Mouse (Mus musculus) forebrain, embryonic 14.5 days (tissue): ENCODE data around the gene Igsf8. TPM values are rescaled to one million over a fixed set of nuclear protein-coding genes. Genes with fewer than 3 reads are reported as not detected.

Experiments
- ATAC-seq: fragments of 200-750 bp; cut with Nextera tagmentation; 2 replicates; pipeline ENCODE4 v1.8.0; 2017; ENCODE audit warnings: mild to moderate bottlenecking, moderate library complexity
- DNase-seq: peaks from one replicate; pipeline ENCODE4 v3.0.0-alpha.2; 2015; ENCODE audit warnings: low spot score
- H3K27ac ChIP-seq: fragments of 300-500 bp; sonication (generic); 2 replicates; pipeline ENCODE4 v1.5.1; 2014; ENCODE audit warnings: low read depth, mild to moderate bottlenecking, control low read depth, low read length, moderate library complexity
- H3K27me3 ChIP-seq: fragments of 300-500 bp; sonication (generic); replicated peaks from 2 replicates; pipeline ENCODE4 v1.6.1; 2014; ENCODE audit warnings: low read length, control low read depth, mixed read lengths; ENCODE audit not compliant: control insufficient read depth, insufficient read depth
- H3K36me3 ChIP-seq: fragments of 300-500 bp; sonication (generic); 2 replicates; pipeline ENCODE4 v1.6.1; 2014; ENCODE audit warnings: low read length, control low read depth; ENCODE audit not compliant: control insufficient read depth, insufficient read depth
- H3K4me1 ChIP-seq: fragments of 300-500 bp; sonication (generic); 2 replicates; pipeline ENCODE4 v1.6.1; 2014; ENCODE audit warnings: antibody characterized with exemption, low read length, control low read depth; ENCODE audit not compliant: control insufficient read depth, insufficient read depth
- H3K4me2 ChIP-seq: fragments of 300-500 bp; sonication (generic); 2 replicates; pipeline ENCODE4 v1.6.1; 2014; ENCODE audit warnings: mild to moderate bottlenecking, control low read depth, low read length
- H3K4me3 ChIP-seq: fragments of 300-500 bp; sonication (generic); 2 replicates; pipeline ENCODE4 v1.5.1; 2014; ENCODE audit warnings: low read depth, low read length, control low read depth
- H3K9ac ChIP-seq: fragments of 300-500 bp; sonication (generic); 2 replicates; pipeline ENCODE4 v1.6.1; 2014; ENCODE audit warnings: mild to moderate bottlenecking, low read length, control low read depth, moderate library complexity
- H3K9me3 ChIP-seq: fragments of 300-500 bp; sonication (generic); replicated peaks from 2 replicates; pipeline ENCODE4 v1.6.1; 2016; ENCODE audit warnings: low read length, control low read depth, mixed read lengths; ENCODE audit not compliant: control insufficient read depth
- WGBS: fragments of 180-500 bp; shearing (Covaris S2); extraction: QIAGEN DNeasy Blood & Tissue Kit; methylation state at CpG from one replicate; pipeline ENCODE4 v1.1.7; 2014; 5-methylcytosine and 5-hydroxymethylcytosine counted together
- polyA plus RNA-seq: library from polyadenylated mRNA; unstranded; fragments of >200 nt; fragmentation: Nextera tagmentation; extraction: Ambion mirVana; gene quantifications from 2 replicates; pipeline ENCODE4 v1.2.1, GENCODE M21; 2014

Gene Igsf8
- polyA plus RNA-seq, 1 experiment from 2014 or later, result 147 TPM

DNA sequence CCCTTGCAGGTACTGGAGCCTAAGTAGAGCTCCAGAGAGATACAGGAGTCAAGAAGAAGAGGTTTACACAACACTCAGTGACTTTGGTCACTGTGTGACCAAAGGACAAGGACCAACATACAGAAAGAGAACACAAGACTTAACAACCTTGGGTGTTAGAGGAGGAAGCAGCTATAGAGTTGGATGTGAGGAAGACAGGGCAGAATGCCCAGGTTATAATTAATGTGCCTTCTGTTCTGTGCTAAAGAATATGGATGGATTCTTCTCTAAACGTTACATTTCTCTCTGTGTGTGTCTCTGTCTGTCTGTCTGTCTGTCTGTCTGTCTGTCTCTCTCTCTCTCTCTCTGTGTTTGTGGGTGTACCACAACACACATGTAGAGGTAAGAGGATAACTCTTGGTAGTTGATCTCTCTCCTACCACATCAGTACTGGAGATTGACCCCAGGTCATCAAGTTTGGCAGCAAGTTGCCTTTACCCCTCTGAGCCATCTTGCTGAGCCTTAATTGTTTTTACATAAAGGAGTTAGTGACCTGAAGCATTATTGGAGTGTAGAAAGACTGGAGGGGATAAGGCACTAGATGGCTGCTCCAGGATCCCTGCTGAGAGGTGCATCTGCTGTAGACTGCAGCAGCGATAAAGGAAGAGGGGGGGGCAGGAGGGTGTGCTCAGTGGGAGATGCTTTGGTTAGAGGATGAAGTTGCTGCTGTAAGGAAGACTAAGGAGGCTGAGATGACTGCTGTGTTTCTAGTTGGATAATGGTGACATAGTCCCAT lies 76.2 kb downstream of the Igsf8 start:
- H3K4me1 ChIP-seq, result peaks cover 5% of the 10 kb centered on the region; the same call in 1 of the 2 replicates
- H3K27ac ChIP-seq, result no peak overlapping the region
- no peaks in the 10 kb centered on the region for H3K9me3 ChIP-seq
- no peak overlapping the region for H3K4me2 ChIP-seq
- 33% methylated on average over 2 of the region's 2 CpGs for WGBS
- H3K36me3 ChIP-seq, result no peaks in the 10 kb centered on the region
- no peak overlapping the region for H3K4me3 ChIP-seq
- no peak overlapping the region for H3K9ac ChIP-seq
- ATAC-seq, result no peak
- H3K27me3 ChIP-seq, result no peaks in the 10 kb centered on the region
- DNase-seq, result no peak

DNA sequence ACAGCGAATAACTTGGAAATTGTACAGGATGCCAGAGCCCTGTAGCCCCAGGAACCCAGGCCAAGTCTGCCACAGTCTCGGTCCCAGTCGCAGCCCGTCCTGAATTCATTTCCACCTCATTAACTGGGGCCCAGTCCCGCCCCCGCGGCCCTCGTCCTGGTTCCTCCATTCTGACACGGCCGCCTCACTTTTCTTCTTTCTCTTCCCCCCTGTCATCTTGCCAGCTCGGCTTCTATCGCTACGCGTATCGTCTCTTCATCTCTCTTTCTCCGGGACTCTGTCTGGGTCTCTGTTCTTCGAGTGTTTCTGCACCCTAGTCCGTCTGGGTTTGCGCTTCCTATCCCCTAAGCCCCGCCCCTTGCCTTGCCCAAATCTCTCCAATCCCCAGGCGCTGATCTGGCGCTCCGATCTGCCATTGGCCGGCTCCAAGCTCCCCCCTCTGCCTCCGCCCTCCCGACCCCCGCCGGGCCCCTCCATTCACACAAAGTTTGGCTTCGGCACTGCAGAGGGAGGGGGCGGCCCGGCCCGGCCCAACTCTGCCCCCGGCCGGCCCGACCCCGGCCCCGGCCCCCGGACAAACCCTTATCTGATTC lies 79.4 kb downstream of the Igsf8 start, which contains the start of gene Kcnj10:
TSS of gene Kcnj10 (plus strand) at position 482 of the 593 bp plus-strand sequence.
- H3K9ac ChIP-seq, result peak within 1 kb of the TSS; percentile 60
- H3K27ac ChIP-seq, result peak within 1 kb of the TSS; percentile 69

GRCm38 (mm10) chr1:172341386-172341785 lies 79.9 kb downstream of the Igsf8 start:
- no peaks in the 10 kb centered on the region for H3K9me3 ChIP-seq
- WGBS, result 15% methylated on average over 10 of the region's 10 CpGs
- H3K4me3 ChIP-seq, result peak overlapping the region; percentile 43
- no peaks in the 10 kb centered on the region for H3K27me3 ChIP-seq
- peaks cover 5% of the 10 kb centered on the region; the same call in 1 of the 2 replicates for H3K4me1 ChIP-seq
- ATAC-seq, result peak; percentile 1; the same call in 1 of the 2 replicates
- peak overlapping the region; percentile 62 for H3K4me2 ChIP-seq
- no peak overlapping the region for H3K27ac ChIP-seq
- no peak for DNase-seq
- no peaks in the 10 kb centered on the region for H3K36me3 ChIP-seq
- H3K9ac ChIP-seq, result peak overlapping the region; percentile 60

More for the DNA sequence above, 79.4 kb downstream of the Igsf8 start, which contains the start of gene Kcnj10:
- Histone ChIP-seq H3K4me1 (peaks cover 5% of the 10 kb centered on the region; the same call in 1 of the 2 replicates), H3K9me3 (no peaks in the 10 kb centered on the region), H3K4me3 (peak within 1 kb of the TSS; percentile 43), H3K36me3 (no peaks in the 10 kb centered on the region), H3K27me3 (no peaks in the 10 kb centered on the region), H3K4me2 (peak within 1 kb of the TSS; percentile 62)
- DNase-seq, result peak; percentile 95
- under 1% methylated on average over 38 of the region's 38 CpGs for WGBS
- peak; percentile 97 for ATAC-seq

GRCm38 (mm10) chr1:172342729-172343128 lies 81.3 kb downstream of the Igsf8 start:
- Histone ChIP-seq H3K4me3 (no peak overlapping the region), H3K36me3 (no peaks in the 10 kb centered on the region), H3K4me1 (peaks cover 5% of the 10 kb centered on the region; the same call in 1 of the 2 replicates), H3K27me3 (no peaks in the 10 kb centered on the region), H3K27ac (peak overlapping the region; percentile 34; the same call in 1 of the 2 replicates), H3K9me3 (no peaks in the 10 kb centered on the region), H3K9ac (no peak overlapping the region), H3K4me2 (peak overlapping the region; percentile 62)
- ATAC-seq, result peak; percentile 26; the same call in 1 of the 2 replicates
- WGBS, result 75% methylated on average over 3 of the region's 3 CpGs
- DNase-seq, result peak; percentile 58

DNA sequence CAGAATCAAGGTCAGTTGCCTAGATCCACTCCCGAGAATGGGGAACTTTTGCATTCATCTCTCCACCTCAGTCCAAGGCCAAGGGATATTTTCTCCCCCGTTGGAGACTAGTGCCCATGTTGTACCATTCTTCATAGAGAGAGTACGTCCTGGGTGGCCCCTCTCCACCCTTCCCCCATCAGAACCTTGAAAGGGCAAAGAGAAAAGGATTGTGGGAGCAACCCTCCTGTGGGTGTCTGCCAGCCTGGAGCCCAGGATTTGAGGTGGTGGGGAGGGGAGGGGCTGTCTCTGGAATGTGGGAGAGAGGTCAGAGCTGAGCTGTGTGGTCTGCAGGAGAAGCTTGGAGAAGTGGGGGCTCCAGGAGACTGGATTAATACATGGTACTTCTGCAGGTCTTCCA lies 82.5 kb downstream of the Igsf8 start:
- H3K27ac ChIP-seq, result peak overlapping the region; percentile 33; the same call in 1 of the 2 replicates
- H3K4me2 ChIP-seq, result peak overlapping the region; percentile 14; the same call in 1 of the 2 replicates
- H3K9me3 ChIP-seq, result no peaks in the 10 kb centered on the region
- WGBS, result 38% methylated on average over 3 of the region's 3 CpGs
- H3K4me1 ChIP-seq, result peaks cover 5% of the 10 kb centered on the region; the same call in 1 of the 2 replicates
- H3K36me3 ChIP-seq, result no peaks in the 10 kb centered on the region
- ATAC-seq (no peak), DNase-seq (no peak)
- H3K9ac ChIP-seq, result no peak overlapping the region
- H3K27me3 ChIP-seq, result no peaks in the 10 kb centered on the region
- H3K4me3 ChIP-seq, result no peak overlapping the region

- DNase-seq, result no peak
- Histone ChIP-seq H3K4me3 (no peak overlapping the region), H3K4me1 (peaks cover 14% of the 10 kb centered on the region), H3K27ac (no peak overlapping the region), H3K36me3 (no peaks in the 10 kb centered on the region), H3K4me2 (no peak overlapping the region), H3K9me3 (no peaks in the 10 kb centered on the region), H3K27me3 (no peaks in the 10 kb centered on the region), H3K9ac (no peak overlapping the region)
- no peak for ATAC-seq
- WGBS, result 89% methylated on average over 7 of the region's 7 CpGs
Measured at GRCm38 (mm10) chr1:172344820-172345219, 83.4 kb downstream of the Igsf8 start.

- WGBS, result 92% methylated on average over 10 of the region's 10 CpGs
- Histone ChIP-seq H3K4me3 (no peak overlapping the region), H3K9me3 (no peaks in the 10 kb centered on the region), H3K4me1 (peaks cover 27% of the 10 kb centered on the region), H3K9ac (no peak overlapping the region), H3K36me3 (no peaks in the 10 kb centered on the region), H3K4me2 (no peak overlapping the region), H3K27me3 (no peaks in the 10 kb centered on the region), H3K27ac (no peak overlapping the region)
- DNase-seq (no peak), ATAC-seq (no peak)
Measured at GRCm38 (mm10) chr1:172346707-172347106, 85.3 kb downstream of the Igsf8 start.

DNA sequence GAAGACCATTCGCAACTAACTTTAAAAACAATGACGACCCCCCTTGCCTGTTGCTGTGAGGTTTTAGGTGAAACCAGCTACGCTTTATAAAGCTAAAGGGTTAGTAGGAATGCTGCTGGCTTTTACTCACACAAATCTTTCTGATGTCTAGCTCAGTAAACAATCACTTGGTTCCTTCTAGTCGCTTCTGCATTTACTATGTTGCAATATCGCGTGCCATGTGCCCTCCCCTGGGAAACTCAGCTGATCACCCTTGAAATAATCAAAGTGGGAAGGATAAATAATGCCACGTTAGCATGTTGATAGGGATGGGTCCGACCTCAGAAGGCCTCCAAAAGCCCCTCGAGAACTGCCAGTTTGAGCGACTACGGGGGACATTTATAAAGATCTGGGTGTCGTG lies 85.9 kb downstream of the Igsf8 start:
- H3K9ac ChIP-seq, result no peak overlapping the region
- H3K4me3 ChIP-seq, result no peak overlapping the region
- H3K4me2 ChIP-seq, result no peak overlapping the region
- DNase-seq (no peak), ATAC-seq (no peak)
- 90% methylated on average over 12 of the region's 12 CpGs for WGBS
- peaks cover 27% of the 10 kb centered on the region for H3K4me1 ChIP-seq
- H3K27me3 ChIP-seq, result no peaks in the 10 kb centered on the region
- no peaks in the 10 kb centered on the region for H3K36me3 ChIP-seq
- H3K27ac ChIP-seq, result 0 out of 2 replicates have a peak overlapping the region, but pooled peaks have one; percentile 14
- H3K9me3 ChIP-seq, result no peaks in the 10 kb centered on the region
